Mouse (Mus musculus) left cerebral cortex, postnatal 4 days (tissue): ENCODE results near the gene Cbx8. TPM values are rescaled to one million over a fixed set of nuclear protein-coding genes. Genes with fewer than 3 reads are reported as not detected.

ENCODE experiments used
- DNase-seq: peaks from one replicate; pipeline ENCODE4 v3.0.0-alpha.2; 2022
- intact Hi-C: fragments of 180-260 bp; cut with DNase I; formaldehyde crosslinking; loops from one replicate; pipeline ENCODE4 v1.15.1; 2025
- total RNA-seq, 2 experiments: library from RNA; stranded (reverse); gene quantifications; 2 replicates each; pipeline ENCODE4 v1.2.3; 2021

The Cbx8 gene
- total RNA-seq, 2 experiments from 2014 or later: 13.0 to 15.6 TPM

GRCm38 (mm10) chr11:119037780-119038401 lies 2.9 kb downstream of the Cbx8 start:
- intact Hi-C loops: no loop called here
- no peak for DNase-seq

GRCm38 (mm10) chr11:119036934-119037779 lies 3.6 kb downstream of the Cbx8 start:
- intact Hi-C loops: no loop called here
- no peak for DNase-seq

- intact Hi-C loops: no loop called here
Measured at GRCm38 (mm10) chr11:119036447-119036846, 4.3 kb downstream of the Cbx8 start.

GRCm38 (mm10) chr11:119035686-119036165 lies 5.0 kb downstream of the Cbx8 start:
- DNase-seq: no peak
- intact Hi-C loops: no loop called here

More at GRCm38 (mm10) chr11:119036447-119036846, 4.3 kb downstream of the Cbx8 start:
- DNase-seq: no peak

- DNase-seq: no peak
- intact Hi-C loops: no loop called here
Measured at GRCm38 (mm10) chr11:119035094-119035685, 5.6 kb downstream of the Cbx8 start.

- DNase-seq: no peak
- intact Hi-C loops: no loop called here
Measured at GRCm38 (mm10) chr11:119034635-119035034, 6.1 kb downstream of the Cbx8 start.

GRCm38 (mm10) chr11:119033874-119034558 lies 6.8 kb downstream of the Cbx8 start:
- intact Hi-C loops: no loop called here

GRCm38 (mm10) chr11:119026203-119026602 lies 14.6 kb downstream of the Cbx8 start:
- intact Hi-C loops: no loop called here
- peak; percentile 64 for DNase-seq

More at GRCm38 (mm10) chr11:119033874-119034558, 6.8 kb downstream of the Cbx8 start:
- DNase-seq: peak; percentile 90

- intact Hi-C loops: no loop called here
- DNase-seq: no peak
Measured at GRCm38 (mm10) chr11:119024260-119024659, 16.5 kb downstream of the Cbx8 start.

GRCm38 (mm10) chr11:119023616-119023980 lies 17.2 kb downstream of the Cbx8 start:
- intact Hi-C loops: no loop called here

GRCm38 (mm10) chr11:119022895-119023615 lies 17.7 kb downstream of the Cbx8 start, which contains the start of gene Cbx2:
TSS of gene Cbx2 (plus strand) at chr11:119022962.
- intact Hi-C loops: no loop called here
- DNase-seq: peak; percentile 93

More at GRCm38 (mm10) chr11:119023616-119023980, 17.2 kb downstream of the Cbx8 start:
- DNase-seq: peak; percentile 62

- intact Hi-C loops: no loop called here
- no peak for DNase-seq
Measured at GRCm38 (mm10) chr11:119022068-119022894, 18.5 kb downstream of the Cbx8 start.

GRCm38 (mm10) chr11:119021180-119021579 lies 19.6 kb downstream of the Cbx8 start:
- no peak for DNase-seq
- intact Hi-C loops: no loop called here

- intact Hi-C loops: no loop called here
- DNase-seq: no peak
Measured at GRCm38 (mm10) chr11:119017506-119017905, 23.3 kb downstream of the Cbx8 start.

- DNase-seq: no peak
- intact Hi-C loops: no loop called here
Measured at GRCm38 (mm10) chr11:119014455-119014854, 26.3 kb downstream of the Cbx8 start.

- DNase-seq: no peak
- intact Hi-C loops: no loop called here
Measured at GRCm38 (mm10) chr11:119007461-119008456, 33.0 kb downstream of the Cbx8 start.

- intact Hi-C loops: no loop called here
- no peak for DNase-seq
Measured at GRCm38 (mm10) chr11:119006462-119006861, 34.3 kb downstream of the Cbx8 start.
